Mouse (Mus musculus) liver, embryonic 12.5 days (tissue): ENCODE data around the gene Dpf1. TPM values are rescaled to one million over a fixed set of nuclear protein-coding genes. Genes with fewer than 3 reads are reported as not detected.

Source experiments
- ATAC-seq: fragments of 200-750 bp; cut with Nextera tagmentation; 2 replicates; pipeline ENCODE4 v1.8.0; 2017; ENCODE audit warnings: moderate number of reproducible peaks, mild to moderate bottlenecking, moderate library complexity
- H3K27ac ChIP-seq: fragments of 300-500 bp; sonication (generic); 2 replicates; pipeline ENCODE4 v1.5.1; 2016; ENCODE audit warnings: mild to moderate bottlenecking
- H3K27me3 ChIP-seq: fragments of 300-500 bp; sonication (generic); replicated peaks from 2 replicates; pipeline ENCODE4 v1.6.1; 2016; ENCODE audit warnings: mild to moderate bottlenecking, moderate library complexity
- H3K36me3 ChIP-seq: fragments of 300-500 bp; sonication (generic); 2 replicates; pipeline ENCODE4 v1.6.1; 2016; ENCODE audit warnings: mild to moderate bottlenecking, moderate library complexity
- H3K4me1 ChIP-seq: fragments of 300-500 bp; sonication (generic); 2 replicates; pipeline ENCODE4 v1.6.1; 2016
- H3K4me2 ChIP-seq: fragments of 300-500 bp; sonication (generic); 2 replicates; pipeline ENCODE4 v1.6.1; 2016; ENCODE audit warnings: mild to moderate bottlenecking, moderate library complexity
- H3K4me3 ChIP-seq: fragments of 300-500 bp; sonication (generic); 2 replicates; pipeline ENCODE4 v1.5.1; 2016; ENCODE audit warnings: mild to moderate bottlenecking, moderate library complexity
- H3K9ac ChIP-seq: fragments of 300-500 bp; sonication (generic); 2 replicates; pipeline ENCODE4 v1.6.1; 2016; ENCODE audit warnings: mild to moderate bottlenecking, moderate library complexity
- H3K9me3 ChIP-seq: fragments of 300-500 bp; sonication (generic); replicated peaks from 2 replicates; pipeline ENCODE4 v1.6.1; 2016; ENCODE audit warnings: mild to moderate bottlenecking, moderate library complexity
- WGBS: fragments of 180-500 bp; shearing (Covaris S2); methylation state at CpG from one replicate; pipeline ENCODE4 v1.1.7; 2016; ENCODE audit not compliant: insufficient replicate concordance; 5-methylcytosine and 5-hydroxymethylcytosine counted together
- polyA plus RNA-seq: library from polyadenylated mRNA; unstranded; fragments of >200 nt; fragmentation: Nextera tagmentation; extraction: Ambion mirVana; gene quantifications from 2 replicates; pipeline ENCODE4 v1.2.1, GENCODE M21; 2016

Gene Dpf1
- polyA plus RNA-seq, 1 experiment from 2014 or later: 2.6 TPM

DNA sequence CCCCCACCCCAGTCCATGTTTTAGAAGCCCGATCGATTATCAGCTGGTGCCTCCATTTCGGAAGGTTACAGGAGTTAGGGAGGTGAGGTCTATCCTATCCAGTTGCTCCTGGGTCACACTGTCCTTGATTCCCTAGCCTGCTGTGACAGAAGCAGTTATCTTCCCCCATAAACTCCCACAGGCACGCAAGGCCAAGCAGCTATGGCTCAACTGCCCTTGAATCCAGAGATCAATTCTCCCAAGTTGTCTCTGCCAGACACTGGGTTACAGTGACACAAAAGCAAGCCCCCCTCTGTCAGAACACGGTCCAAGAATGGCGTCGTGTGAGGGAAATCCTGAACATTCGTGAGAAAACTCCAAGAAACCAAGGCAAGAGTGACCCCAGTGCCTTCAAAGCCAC is 51.7 kb downstream of the Dpf1 start:
- H3K4me1 ChIP-seq: peaks cover 5% of the 10 kb centered on the region
- H3K36me3 ChIP-seq: peaks cover 35% of the 10 kb centered on the region
- no peak overlapping the region for H3K4me3 ChIP-seq
- no peak overlapping the region for H3K27ac ChIP-seq
- H3K9ac ChIP-seq: no peak overlapping the region
- H3K27me3 ChIP-seq: no peaks in the 10 kb centered on the region
- H3K9me3 ChIP-seq: no peaks in the 10 kb centered on the region
- H3K4me2 ChIP-seq: no peak overlapping the region
- WGBS: 79% methylated on average over 8 of the region's 8 CpGs
- no peak for ATAC-seq

DNA sequence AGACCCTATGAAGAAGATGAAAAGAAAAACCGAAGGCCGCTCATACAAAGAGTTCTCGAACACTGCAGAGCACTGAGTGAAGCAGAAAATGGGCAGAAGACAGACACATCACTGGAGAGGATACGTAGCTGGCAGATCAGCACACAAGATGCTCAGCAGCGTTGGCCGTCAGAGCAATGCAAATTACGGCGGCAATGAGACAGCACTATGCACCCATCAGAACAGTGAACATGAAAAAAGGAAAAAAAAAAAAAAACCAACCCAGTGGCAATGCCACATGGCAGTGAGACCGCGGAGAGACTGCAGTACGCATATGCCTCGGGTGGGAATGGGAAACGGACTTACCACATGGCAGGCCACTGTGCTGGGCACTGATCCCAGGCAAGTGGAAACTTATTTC is 57.7 kb downstream of the Dpf1 start:
- Histone ChIP-seq H3K9ac (no peak overlapping the region), H3K27me3 (no peaks in the 10 kb centered on the region), H3K36me3 (peaks cover 41% of the 10 kb centered on the region), H3K9me3 (no peaks in the 10 kb centered on the region), H3K4me3 (no peak overlapping the region), H3K27ac (no peak overlapping the region), H3K4me1 (no peaks in the 10 kb centered on the region), H3K4me2 (no peak overlapping the region)
- no peak for ATAC-seq
- WGBS: 92% methylated on average over 13 of the region's 13 CpGs

- no peak overlapping the region for H3K27ac ChIP-seq
- no peaks in the 10 kb centered on the region for H3K4me1 ChIP-seq
- WGBS: 35% methylated on average over 4 of the region's 4 CpGs
- no peaks in the 10 kb centered on the region for H3K27me3 ChIP-seq
- H3K4me2 ChIP-seq: no peak overlapping the region
- H3K36me3 ChIP-seq: peaks cover 28% of the 10 kb centered on the region
- no peaks in the 10 kb centered on the region for H3K9me3 ChIP-seq
- no peak overlapping the region for H3K9ac ChIP-seq
- H3K4me3 ChIP-seq: no peak overlapping the region
- no peak for ATAC-seq
Measured at GRCm38 (mm10) chr7:29364052-29364451, 60.3 kb downstream of the Dpf1 start.

- Histone ChIP-seq H3K9ac (no peak overlapping the region), H3K36me3 (peaks cover 32% of the 10 kb centered on the region), H3K4me3 (no peak overlapping the region), H3K27ac (no peak overlapping the region), H3K9me3 (no peaks in the 10 kb centered on the region), H3K4me2 (no peak overlapping the region), H3K4me1 (peaks cover 7% of the 10 kb centered on the region; the same call in 1 of the 2 replicates), H3K27me3 (no peaks in the 10 kb centered on the region)
- ATAC-seq: 0 out of 2 replicates have a peak, but pooled peaks have one; percentile 13
- 76% methylated on average over 13 of the region's 13 CpGs for WGBS
Measured at GRCm38 (mm10) chr7:29367166-29368003, 63.6 kb downstream of the Dpf1 start.

Other genes with a start within 250 kb of the Dpf1 start
- gene Ryr1, start 178.8 kb upstream of the Dpf1 start, polyA plus RNA-seq: 0.33 and 0.38 TPM in 2 replicates
- 0.38 and 0.79 TPM in 2 replicates for gene Rasgrp4, start 169.1 kb upstream of the Dpf1 start, polyA plus RNA-seq
- 12.4 and 12.5 TPM in 2 replicates for gene Fam98c, start 147.7 kb upstream of the Dpf1 start, polyA plus RNA-seq
- 0.07 and 0.26 TPM in 2 replicates for gene Ggn, start 133.7 kb upstream of the Dpf1 start, polyA plus RNA-seq
- gene Spred3, start 133.5 kb upstream of the Dpf1 start, polyA plus RNA-seq: 0.72 TPM in 2 replicates
- 170 and 180 TPM in 2 replicates for gene Psmd8, start 123.2 kb upstream of the Dpf1 start, polyA plus RNA-seq
- gene Catsperg1, start 89.9 kb upstream of the Dpf1 start, polyA plus RNA-seq: 0.26 and 0.48 TPM in 2 replicates
- 2.9 and 3.1 TPM in 2 replicates for gene Kcnk6, start 71.4 kb upstream of the Dpf1 start, polyA plus RNA-seq
- gene Yif1b, start 65.6 kb upstream of the Dpf1 start, polyA plus RNA-seq: 59.2 and 64.3 TPM in 2 replicates
- gene 2200002D01Rik, start 55.5 kb upstream of the Dpf1 start, polyA plus RNA-seq: 3.0 and 3.9 TPM in 2 replicates
- gene Spint2, start 22.0 kb upstream of the Dpf1 start, polyA plus RNA-seq: 25.9 and 28.4 TPM in 2 replicates
- 4.6 and 5.1 TPM in 2 replicates for gene Ppp1r14a, start 14.6 kb upstream of the Dpf1 start, polyA plus RNA-seq
- 4.1 and 4.7 TPM in 2 replicates for gene Sipa1l3, start 214.7 kb downstream of the Dpf1 start, polyA plus RNA-seq